Mouse (Mus musculus) heart, postnatal 4 days (tissue): ENCODE measurements around the gene Rimklb. TPM values are rescaled to one million over a fixed set of nuclear protein-coding genes. Genes with fewer than 3 reads are reported as not detected.
"Not testable (repeated sequence)": the region's sequence is repeated elsewhere in the genome, so short reads cannot be mapped to it uniquely, and the experiment has no call there.

ENCODE experiments used
- DNase-seq: peaks from one replicate; pipeline ENCODE4 v3.0.0; 2021
- total RNA-seq, 2 experiments: library from RNA; stranded (reverse); gene quantifications; 2 replicates each; pipeline ENCODE4 v1.2.3; 2021

Rimklb gene
- 1 to 10 TPM in 1 of 2 experiments, under 1 TPM in 1; 0.38 to 1.6 TPM for total RNA-seq

GRCm38 (mm10) chr6:122498661-122499060 is at the start of gene Rimklb:
TSS of gene Rimklb (minus strand) at chr6:122498761.
- no peak for DNase-seq

GRCm38 (mm10) chr6:122545948-122546347 is 47.4 kb upstream of the Rimklb start:
- no peak for DNase-seq

GRCm38 (mm10) chr6:122545289-122545882 is 46.8 kb upstream of the Rimklb start:
- no peak for DNase-seq

- DNase-seq = no peak
These were observed 46.1 kb upstream of the Rimklb start for GRCm38 (mm10) chr6:122544672-122545071.

- DNase-seq = no peak
These were observed 45.0 kb upstream of the Rimklb start for GRCm38 (mm10) chr6:122543574-122543973.

GRCm38 (mm10) chr6:122542459-122542858 is 43.9 kb upstream of the Rimklb start:
- DNase-seq = not testable (repeated sequence)

- no peak for DNase-seq
These were observed 41.0 kb upstream of the Rimklb start for GRCm38 (mm10) chr6:122539564-122539963.

GRCm38 (mm10) chr6:122534032-122534431 is 35.5 kb upstream of the Rimklb start:
- no peak for DNase-seq

GRCm38 (mm10) chr6:122532883-122533302 is 34.3 kb upstream of the Rimklb start:
- DNase-seq = no peak

GRCm38 (mm10) chr6:122531466-122532174 is 33.1 kb upstream of the Rimklb start:
- no peak for DNase-seq

- no peak for DNase-seq
These were observed 29.6 kb upstream of the Rimklb start for GRCm38 (mm10) chr6:122528136-122528535.

GRCm38 (mm10) chr6:122527596-122527995 is 29.0 kb upstream of the Rimklb start:
- no peak for DNase-seq

GRCm38 (mm10) chr6:122523289-122523688 is 24.7 kb upstream of the Rimklb start:
- no peak for DNase-seq

GRCm38 (mm10) chr6:122522595-122522994 is 24.0 kb upstream of the Rimklb start:
- peak; percentile 38 for DNase-seq

- peak; percentile 17 for DNase-seq
These were observed 20.8 kb upstream of the Rimklb start for GRCm38 (mm10) chr6:122519384-122519783.

- peak; percentile 34 for DNase-seq
These were observed 19.1 kb upstream of the Rimklb start for GRCm38 (mm10) chr6:122517668-122518067.

- DNase-seq = not testable (repeated sequence)
These were observed 17.2 kb upstream of the Rimklb start for GRCm38 (mm10) chr6:122515762-122516161.

- DNase-seq = no peak
These were observed 15.8 kb upstream of the Rimklb start for GRCm38 (mm10) chr6:122514312-122514711.

GRCm38 (mm10) chr6:122512914-122513878 is 14.6 kb upstream of the Rimklb start:
- DNase-seq = peak; percentile 19

GRCm38 (mm10) chr6:122508494-122508893 is 9.9 kb upstream of the Rimklb start:
- peak; percentile 75 for DNase-seq

- no peak for DNase-seq
These were observed 7.0 kb upstream of the Rimklb start, which contains the start of gene Mfap5 for GRCm38 (mm10) chr6:122505545-122505944. TSS of gene Mfap5 (plus strand) at chr6:122505845.

- DNase-seq = no peak
These were observed 6.5 kb upstream of the Rimklb start for GRCm38 (mm10) chr6:122505041-122505440.

- DNase-seq = peak; percentile 15
These were observed 2.1 kb downstream of the Rimklb start for GRCm38 (mm10) chr6:122496501-122496900.
